Mouse (Mus musculus): Measurements from ENCODE around the gene Abhd17c.

Abhd17c gene

DNA sequence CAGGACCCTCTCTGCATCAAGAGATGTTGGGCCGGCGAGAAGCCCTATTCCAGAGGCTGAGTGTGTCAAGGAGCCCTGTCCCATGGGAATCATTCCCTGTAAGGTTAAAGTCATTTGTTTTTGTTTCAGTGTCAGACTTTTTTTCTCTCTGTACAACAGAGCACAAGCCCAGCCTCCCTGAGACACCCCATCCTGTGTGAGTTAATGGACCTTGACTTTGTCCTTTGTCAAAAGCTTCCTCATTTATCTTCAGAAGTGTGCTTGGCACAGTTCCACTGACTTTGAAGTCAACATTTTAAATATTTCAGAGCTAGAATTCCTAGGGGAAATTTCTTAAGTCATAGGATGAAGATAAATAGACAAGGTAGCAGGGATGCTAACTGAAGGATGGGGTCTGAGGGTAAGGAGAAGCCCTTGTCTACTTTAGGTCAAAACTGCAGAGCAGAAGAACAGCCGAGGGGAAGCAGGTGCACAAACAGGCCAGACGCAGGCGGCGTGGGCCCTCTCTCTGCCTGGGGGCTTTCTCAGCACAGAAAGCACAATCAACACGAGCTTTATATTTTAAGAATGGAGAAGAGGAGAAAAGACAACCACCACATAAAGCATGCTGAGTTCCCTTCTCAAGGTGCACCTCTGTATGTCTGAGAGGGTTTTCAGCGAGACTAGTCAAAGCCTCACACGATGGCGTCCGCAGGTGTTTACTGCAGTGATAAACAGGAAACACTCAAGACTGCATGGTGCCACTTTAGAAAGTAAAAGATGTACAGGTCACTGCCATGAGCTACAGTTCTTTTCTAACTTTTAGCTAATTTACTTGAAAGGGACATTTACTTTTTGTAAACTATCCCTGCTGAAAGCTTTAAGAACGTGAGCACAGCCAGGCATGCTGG lies 32.2 kb downstream of the Abhd17c start:
- in situ Hi-C loops (cut with MseI, MboI) = no loop called here

DNA sequence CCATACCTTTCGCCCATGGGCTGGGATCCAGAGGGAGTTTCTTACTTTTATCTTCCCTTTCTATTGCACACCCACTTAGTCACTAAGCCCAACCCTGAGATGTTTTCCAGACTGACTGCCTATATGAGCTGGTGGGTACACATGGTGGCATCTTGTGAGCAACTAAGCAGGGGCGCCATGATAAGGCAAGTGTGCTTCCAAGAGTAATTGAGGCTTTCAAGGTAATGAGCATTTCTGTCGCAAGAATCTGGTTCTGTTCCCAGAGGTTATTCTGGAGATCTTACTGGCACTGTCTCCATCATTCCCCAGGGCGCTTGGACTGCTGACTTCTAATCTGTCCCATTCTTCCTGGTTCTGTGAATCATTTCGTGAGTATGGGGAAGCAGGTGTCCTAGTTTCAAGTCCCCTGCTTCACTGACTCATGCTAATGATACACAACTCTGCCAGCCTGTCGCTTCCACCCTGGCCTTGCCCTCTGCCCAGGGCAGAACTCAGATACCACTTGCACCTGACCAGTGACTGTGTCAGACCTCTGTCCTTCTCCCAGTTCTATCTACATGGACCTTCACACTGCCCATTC lies 34.1 kb downstream of the Abhd17c start:
- in situ Hi-C loops (cut with MseI, MboI) = no loop called here

DNA sequence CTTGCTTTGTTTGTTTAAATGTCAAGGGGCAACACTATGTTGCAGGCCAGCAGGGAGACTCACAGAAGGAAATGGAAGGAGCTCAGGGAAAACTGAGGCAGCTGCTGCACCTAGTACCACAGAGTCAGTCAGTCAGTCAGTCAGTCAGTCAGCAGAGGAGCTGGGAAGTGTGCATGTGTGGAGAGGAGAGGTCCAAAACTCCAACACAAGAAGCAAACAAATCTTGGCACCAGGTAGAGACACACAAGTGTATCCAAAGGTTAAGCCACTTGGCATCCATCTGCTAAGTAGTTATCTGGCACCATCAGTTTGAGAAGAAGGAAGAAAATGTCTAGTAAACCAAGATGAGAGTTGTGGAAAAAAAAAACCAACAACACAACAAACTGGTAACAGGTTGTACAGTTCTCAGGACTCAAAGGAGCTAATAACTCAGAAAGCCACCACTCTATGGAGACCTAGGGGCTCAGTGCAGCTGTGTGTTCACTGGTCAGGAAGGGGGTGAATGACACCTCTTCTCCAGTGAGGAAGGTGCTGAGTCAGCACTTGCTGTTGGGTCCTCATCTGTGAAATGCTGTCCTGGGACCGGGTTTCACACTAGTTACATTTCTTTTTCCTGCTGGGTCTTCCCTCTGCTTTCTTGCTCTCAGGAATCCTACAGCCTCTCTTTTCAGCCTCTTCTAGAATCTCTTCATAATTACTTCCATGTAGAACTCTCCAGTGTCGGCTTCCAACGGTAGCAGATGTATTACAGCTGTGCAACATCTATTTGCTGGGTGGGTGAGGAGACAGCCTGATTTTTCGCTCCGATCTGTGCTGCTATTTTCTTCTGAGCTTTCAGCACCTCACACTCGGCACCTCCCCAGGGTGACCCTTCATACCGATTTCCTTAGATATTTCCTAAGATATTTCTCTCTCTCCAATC lies 34.8 kb downstream of the Abhd17c start:
- in situ Hi-C loops (cut with MseI, MboI) = no loop called here

DNA sequence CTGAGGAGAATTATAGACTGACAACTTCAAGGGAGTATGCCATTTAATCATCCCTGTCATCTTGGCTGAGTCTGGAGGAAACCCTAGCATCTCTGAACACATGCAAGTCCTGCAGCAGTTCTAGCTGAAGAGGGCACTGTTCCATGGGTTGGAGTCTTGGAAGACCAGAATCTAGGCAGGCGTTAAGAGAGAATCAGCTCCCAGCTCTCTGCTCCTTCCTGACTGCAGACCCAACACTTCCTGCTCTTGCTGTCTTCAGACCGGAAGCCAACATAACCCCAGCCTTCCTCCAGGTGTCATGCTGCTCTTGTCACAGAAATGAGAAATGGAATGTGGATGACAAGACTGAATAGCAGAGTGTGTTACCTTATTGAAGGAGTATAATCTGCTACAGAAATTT lies 36.3 kb downstream of the Abhd17c start:
- in situ Hi-C loops (cut with MseI, MboI) = no loop called here

DNA sequence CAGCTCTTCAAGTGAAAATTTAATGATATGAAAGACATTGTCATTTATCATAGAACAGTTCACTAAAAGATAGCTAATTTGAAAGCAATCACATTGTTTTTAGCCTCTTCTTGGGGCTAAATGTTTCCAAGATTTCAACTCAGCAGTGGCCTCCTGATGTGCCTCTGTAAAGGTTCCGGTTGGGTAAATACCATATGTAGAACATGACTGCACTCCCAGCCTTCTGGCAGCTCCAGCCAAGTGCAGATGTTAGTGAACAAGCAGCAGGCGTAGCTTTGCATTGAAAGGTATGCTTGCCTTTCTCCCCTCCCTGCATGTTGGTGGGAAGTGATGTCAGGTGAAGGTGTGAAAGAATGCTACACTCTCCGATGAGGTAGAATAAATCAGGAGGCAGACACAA lies 36.9 kb downstream of the Abhd17c start:
- in situ Hi-C loops (cut with MseI, MboI) = no loop called here

DNA sequence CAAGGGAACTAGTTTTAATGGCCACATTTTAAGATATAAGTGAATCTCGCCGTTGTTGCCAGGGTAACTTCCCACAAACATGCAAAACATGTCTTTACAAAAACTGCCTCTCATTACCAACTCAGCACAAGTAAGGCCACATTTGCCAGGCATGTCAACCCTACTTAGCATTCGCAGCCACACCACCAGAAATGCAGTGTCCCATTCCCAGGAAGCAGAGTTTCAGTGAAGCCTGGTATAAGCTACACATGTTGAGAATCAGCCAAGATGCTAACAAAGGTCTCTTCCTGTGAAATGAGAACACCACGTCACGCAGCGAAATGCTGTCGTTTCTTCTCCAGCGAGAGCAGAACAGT lies 38.7 kb downstream of the Abhd17c start:
- in situ Hi-C loops (cut with MseI, MboI) = no loop called here

DNA sequence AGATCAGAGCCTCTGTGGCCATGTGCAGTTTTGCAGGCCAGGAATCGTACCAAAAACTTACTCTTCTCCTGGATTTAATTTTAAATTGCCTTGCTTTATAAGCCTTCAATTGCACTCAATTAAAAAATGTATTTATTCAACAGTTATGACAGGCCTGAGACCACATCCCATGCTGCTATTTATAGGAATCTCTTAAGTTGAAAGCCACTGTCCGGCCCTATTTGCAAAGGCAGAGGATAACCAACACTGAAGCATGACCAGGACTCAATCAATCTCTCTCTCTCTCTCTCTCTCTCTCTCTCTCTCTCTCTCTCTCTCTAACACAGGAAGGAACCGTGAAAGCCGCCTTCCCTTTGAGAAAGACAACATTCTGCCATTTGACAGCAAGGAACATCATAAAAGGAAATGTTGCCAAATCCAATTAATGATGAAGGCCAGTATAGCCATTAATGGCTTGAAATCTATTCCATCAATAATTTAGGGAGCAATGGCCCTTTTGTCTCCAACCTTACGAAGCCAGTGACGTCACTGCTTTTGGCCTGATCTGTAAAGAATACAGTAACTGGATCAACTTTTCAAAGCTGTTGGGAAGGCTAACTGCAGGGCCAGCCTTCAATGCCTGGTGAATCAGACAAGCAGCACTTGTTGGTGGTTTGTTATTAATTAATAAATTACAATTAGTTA lies 39.2 kb downstream of the Abhd17c start:
- in situ Hi-C loops (cut with MseI, MboI) = no loop called here

DNA sequence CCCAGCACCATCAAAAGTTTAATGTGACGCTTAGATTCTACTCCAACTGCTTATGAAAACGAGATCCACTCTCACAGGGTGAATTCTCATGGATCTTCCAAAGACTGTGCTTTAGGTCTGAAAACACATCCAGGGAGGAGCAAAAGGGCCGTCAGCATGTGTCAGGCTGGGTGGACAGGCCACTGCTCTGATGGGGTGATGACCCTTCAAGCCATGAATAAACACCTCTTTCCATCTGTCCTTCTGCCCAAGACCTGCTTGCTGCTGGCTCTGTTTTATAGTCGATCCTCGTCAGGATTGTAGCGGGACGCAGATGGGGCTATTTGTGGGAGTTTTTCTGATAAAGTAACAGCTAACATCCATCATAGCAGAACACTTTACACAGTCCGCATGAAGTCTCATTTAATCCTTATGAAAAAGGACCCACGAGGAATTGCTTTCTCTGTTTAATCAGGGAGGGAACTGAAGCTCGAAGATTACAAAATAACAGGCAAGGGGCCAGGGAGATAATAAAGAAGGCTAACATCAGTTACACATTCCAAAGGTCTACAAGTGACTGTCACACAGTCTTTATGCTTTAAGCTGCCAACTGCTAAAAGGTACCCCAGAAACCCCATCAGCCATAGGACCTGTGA lies 39.9 kb downstream of the Abhd17c start:
- in situ Hi-C loops (cut with MseI, MboI) = no loop called here

DNA sequence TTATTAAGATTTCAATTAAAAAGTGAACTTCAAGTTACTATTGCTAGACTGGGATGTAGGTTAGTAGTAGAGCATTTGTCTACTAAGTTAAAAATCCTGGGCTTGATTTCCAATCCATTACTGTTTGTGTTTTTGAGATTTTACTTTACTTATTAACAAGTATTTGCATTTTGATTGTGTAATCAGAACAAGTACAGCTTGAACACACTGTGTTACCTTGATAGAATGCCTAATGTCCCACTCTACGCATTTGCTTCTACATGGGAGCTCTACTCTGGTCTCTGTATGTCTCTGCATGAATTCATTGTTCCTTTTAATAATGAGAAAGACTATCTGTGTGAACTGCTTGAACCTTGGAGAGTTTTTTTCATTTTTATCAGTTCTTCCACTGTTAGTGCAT lies 44.8 kb downstream of the Abhd17c start:
- in situ Hi-C loops (cut with MseI, MboI) = no loop called here

DNA sequence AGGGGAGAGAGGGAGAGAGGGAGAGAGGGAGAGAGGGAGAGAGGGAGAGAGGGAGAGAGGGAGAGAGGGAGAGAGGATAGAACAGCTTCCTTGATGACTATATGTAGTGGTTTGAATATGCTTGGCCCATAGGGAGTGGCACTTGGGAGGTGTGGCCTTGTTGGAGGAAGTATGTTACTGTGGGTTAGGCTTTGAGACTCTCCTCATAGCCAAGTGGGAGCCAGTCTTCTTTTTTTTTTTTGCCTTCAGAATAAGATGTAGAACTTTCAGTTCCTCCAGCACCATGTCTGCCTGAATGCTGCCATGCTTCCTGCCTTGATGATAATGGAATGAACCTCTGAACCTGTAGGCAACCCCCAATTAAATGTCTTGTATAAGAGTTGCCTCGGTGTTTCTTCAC lies 49.1 kb downstream of the Abhd17c start:
- in situ Hi-C loops (cut with MseI, MboI) = no loop called here

DNA sequence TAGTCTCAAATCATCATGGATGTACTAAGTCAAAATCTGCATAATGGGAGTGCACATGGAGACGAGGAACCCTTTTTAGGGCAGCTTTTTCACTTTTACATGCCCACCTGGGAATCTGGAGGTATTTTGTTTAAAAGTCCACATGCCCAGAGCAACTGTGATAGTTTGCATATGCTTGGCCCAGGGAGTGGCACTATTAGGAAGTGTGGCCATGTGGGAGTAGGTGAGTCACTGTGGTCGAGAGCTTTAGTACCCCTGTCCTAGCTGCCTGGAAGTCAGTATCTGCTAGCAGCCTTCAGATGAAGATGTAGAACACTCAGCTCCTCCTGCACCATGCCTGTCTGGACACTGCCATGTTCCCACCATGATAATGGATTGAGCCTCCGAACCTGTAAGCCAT lies 51.0 kb downstream of the Abhd17c start:
- in situ Hi-C loops (cut with MseI, MboI) = no loop called here

DNA sequence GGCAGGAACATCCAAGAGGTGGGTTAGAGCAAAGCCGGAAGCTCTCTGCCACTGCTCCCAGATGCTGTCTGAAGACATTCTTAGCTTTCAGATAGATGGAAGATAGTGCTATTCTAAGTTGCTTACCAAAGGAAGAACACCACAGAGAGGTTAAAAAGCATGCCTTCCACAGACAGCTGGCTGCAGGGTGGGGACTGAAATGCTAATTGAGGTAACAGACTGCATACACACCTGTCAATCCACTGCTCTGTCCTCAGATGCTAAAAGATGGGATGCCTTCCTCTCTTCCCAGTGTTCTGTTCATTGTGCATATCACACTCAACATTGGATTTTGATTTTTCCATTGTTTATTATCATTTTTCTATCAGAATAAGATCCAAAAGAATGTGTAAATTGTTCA lies 53.6 kb downstream of the Abhd17c start:
- in situ Hi-C loops (cut with MseI, MboI) = no loop called here

DNA sequence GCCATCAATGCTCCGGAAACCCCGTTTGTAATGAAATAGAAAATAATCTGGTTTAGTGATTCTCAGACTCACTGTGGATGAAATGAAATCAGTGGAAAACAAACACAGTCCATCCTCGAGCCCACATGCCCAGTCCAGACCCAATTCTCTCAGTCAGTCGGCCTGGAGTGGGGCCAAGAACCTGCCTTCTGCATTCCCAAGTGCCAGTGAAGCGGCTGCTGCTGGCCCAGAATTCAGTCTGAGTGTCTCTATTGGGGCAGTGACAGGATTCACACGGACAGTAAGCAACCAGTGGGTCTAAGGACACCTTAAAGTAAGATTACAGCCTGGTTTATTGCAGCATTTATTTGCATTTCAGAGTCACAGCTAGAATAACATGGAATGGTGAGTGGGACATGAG lies 55.2 kb downstream of the Abhd17c start:
- in situ Hi-C loops (cut with MseI, MboI) = no loop called here

DNA sequence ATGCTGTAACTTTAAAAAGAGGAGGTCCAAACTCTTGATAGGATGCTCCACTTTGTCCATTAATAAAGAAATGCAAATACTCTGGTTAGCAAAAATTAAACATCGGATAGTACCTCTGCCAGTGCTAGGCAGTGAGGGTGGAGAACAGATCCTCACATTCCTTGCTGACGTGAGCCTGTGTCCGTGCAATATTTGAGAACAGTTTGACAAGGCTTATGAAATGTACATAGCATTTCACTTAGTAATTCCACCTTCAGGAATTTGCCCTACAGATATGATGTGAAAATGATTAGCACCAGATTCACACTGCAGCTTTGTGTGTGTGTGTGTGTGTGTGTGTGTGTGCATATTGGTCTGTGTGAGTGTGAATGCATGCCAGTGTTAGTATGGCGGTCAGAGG lies 60.9 kb downstream of the Abhd17c start:
- in situ Hi-C loops (cut with MseI, MboI) = no loop called here

DNA sequence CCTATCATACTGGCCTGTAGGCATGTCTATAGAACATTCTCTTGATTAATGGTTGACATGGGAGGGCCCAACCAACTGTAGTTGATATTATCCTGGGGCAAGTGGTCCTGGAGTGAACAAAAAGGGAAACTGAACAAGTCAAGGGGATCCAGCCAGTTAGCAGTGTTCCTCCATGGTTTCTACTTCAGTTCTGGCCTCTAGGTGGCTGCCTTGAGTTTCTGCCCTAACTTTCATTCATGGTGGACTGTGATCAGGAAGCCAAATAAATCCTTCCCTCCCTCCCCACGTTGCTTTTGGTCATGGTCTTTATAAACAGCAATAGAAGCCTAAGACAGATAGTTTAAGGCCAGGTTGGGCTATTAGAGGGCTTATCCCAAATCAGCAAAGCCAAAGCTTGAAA lies 61.9 kb downstream of the Abhd17c start:
- in situ Hi-C loops (cut with MseI, MboI) = loop anchor here (5.0 to 10.0 kb wide), 3 partner anchors 177 to 265 kb away; no protein-coding TSS in a partner anchor

DNA sequence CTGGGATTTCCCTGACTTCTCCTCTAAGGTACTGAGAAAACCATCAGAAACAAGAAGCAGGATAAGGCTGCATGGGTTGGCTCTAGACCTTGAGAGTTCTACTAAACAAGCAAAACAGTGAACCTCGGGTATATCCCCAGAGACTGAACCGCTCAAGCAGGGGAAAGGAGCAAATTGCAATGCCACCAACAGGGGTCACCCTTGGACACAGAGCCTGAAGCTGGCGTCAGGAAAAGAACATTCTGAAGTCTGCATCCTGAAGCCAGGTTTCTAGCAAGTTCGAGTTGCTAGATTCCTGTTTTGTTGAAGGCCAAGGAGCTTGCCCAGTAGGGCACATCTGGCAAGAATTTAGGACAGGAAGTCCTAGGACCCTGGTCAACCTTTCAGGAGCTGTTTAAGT lies 62.7 kb downstream of the Abhd17c start:
- in situ Hi-C loops (cut with MseI, MboI) = loop anchor here (5.0 to 10.0 kb wide), 3 partner anchors 177 to 266 kb away; no protein-coding TSS in a partner anchor

DNA sequence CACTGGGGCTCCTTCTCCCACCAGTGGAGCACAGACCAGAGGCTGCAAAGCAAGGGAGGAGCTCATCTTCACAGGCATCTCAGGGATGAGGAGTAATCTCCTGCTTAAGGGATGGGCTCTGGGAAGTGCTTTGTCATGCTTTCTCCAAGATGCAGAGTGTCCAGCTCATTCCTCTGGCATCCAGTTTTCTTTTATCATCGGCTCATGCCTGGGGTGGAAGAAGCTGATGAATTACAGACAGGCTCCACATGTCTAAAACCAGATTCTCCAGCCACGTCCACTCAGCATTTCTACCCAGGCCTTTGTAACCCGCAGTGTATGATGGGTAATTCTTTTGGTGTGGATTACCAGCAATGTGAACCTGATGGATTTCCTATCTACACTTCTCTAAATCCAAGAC lies 63.5 kb downstream of the Abhd17c start:
- in situ Hi-C loops (cut with MseI, MboI) = loop anchor here (5.0 to 10.0 kb wide), 3 partner anchors 176 to 267 kb away; no protein-coding TSS in a partner anchor

DNA sequence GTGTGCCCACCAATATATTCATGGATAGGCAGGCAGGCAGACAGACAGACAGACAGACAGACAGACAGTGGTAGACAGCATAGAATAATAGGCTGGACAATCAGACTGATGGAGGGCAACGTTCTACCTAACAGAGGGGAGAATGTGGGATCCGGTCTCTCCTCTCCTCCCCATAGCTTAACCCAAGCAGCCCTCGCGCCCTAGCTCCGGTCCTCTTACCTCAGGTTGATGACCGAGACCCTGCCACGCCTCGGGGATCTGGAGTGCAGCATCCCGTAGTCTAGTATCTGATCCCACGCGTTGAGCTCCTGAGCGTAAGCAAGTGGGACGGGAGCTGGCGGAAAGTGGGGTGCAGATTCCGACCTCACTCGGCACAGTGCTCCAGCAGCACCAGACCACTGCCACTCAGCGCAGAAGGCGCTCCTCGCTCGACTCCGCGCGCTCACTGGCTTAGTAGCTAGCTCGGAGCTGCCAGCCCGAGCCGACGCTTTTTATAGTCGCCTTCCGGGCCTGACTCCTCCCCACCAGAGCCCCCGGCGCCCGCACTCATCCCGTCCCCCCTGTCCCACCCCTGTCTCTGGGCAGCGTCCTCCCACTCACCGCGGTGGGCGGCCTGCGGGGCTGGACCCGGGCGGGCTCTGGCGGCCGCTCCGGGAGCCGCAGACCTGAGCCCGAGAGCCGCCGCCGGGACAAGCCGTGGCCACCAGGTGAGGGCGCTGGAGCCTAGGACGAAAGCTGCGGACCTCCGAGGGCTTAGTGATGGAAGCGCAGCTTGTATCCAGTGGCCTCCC lies 65.5 kb downstream of the Abhd17c start, which contains the start of gene Cemip:
Gene Cemip, minus strand, starts transcription at position 464 of the 791 bp plus-strand sequence.
- in situ Hi-C loops (cut with MseI, MboI) = loop anchor here (5.0 to 10.0 kb wide), 3 partner anchors 174 to 269 kb away; no protein-coding TSS in a partner anchor

DNA sequence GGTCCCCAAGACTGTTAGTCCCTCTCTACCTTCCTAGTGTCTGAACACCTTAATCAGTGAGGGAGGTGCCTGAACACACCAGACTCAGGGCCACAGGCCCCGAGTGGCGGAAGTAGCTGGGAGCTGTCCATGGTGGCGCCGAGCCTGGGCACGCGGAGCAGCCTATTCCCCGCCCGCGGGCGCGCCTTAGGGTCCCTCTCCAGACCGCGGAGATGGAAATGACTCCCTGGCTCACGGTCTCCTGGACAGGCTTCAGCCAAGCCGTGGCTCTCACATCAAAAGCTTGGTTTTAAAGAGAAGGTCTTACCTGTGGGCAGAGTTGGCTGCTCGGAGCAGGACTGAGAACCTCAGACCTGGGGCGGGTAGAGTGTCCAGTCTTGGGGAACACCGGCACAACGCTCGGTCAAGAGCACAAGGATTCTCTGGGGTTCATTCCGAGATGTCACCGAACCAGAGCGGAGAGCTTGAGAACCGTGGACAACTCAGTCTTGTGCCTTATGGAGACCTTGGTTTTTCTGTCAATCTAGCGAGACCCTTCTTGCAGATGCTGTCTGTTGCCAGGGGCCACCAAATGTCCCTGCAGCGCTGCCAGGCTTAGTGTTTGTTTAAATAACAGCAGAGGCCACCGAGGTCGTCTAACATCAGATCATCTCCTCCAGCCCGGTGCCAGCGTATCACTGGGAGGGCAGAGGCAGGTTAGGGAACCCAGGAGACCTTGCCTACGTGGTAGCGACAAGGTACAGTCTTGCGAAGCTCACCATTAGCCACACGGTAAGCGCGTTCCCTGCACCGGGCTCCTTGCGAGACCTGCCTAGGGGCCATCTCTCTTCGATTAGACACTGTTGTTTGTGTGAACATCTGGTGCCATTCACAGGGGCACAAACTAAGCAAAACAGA lies 66.4 kb downstream of the Abhd17c start:
- in situ Hi-C loops (cut with MseI, MboI) = loop anchor here (5.0 to 10.0 kb wide), 3 partner anchors 173 to 270 kb away; no protein-coding TSS in a partner anchor

Data from mouse trophoblast stem cell (cell line).